Mouse (Mus musculus): ENCODE measurements around the gene Synpo2.

The Synpo2 gene

DNA sequence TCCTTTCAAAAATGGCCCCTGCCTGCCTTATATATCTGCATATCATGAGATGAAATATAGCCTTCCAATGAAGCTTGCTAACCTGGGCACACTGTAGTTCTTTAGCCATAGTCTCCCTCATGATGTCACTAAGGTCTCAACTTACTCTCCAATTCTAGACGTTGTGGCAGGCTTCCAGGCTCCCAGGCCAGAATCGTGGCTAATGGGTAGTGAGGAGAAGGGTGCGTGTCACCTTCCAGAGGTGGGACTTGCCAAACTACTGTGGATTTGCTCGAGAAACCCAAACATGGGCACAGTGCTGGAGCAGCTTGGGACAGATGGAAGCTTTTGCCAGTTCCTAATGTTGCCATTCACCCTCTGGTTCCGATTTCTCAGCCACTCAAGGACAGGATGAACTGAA lies 69.5 kb downstream of the Synpo2 start:
- no peak for DNase-seq (ENCODE audit: low read depth)

- no peak for DNase-seq (ENCODE audit: low read depth)
Observed at GRCm38 (mm10) chr3:123164183-123164582, 71.8 kb downstream of the Synpo2 start.

- DNase-seq (ENCODE audit: low read depth): no peak
Observed at GRCm38 (mm10) chr3:123163192-123163523, 72.8 kb downstream of the Synpo2 start.

GRCm38 (mm10) chr3:123162289-123163191 lies 73.4 kb downstream of the Synpo2 start:
- DNase-seq (ENCODE audit: low read depth): no peak

DNA sequence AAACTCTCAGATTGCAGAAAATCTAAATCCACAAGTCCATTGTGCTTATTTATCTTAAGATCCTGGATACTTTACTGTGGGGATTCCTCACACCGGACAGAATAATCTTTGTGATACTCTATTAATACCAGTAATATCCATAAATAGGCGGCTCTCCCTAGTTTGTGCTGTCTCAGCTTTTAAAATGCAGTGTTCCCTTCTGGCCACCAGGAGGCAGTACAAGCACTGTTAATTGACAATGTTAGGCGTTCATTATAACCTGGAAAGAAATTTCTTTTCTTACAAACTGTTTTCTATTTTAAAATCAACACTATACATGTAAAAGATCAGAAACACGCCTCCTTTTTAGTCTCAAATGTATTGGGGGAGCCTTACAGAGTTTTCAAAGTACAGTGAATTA lies 75.2 kb downstream of the Synpo2 start:
- peak; percentile 70 for DNase-seq (ENCODE audit: low read depth)

DNA sequence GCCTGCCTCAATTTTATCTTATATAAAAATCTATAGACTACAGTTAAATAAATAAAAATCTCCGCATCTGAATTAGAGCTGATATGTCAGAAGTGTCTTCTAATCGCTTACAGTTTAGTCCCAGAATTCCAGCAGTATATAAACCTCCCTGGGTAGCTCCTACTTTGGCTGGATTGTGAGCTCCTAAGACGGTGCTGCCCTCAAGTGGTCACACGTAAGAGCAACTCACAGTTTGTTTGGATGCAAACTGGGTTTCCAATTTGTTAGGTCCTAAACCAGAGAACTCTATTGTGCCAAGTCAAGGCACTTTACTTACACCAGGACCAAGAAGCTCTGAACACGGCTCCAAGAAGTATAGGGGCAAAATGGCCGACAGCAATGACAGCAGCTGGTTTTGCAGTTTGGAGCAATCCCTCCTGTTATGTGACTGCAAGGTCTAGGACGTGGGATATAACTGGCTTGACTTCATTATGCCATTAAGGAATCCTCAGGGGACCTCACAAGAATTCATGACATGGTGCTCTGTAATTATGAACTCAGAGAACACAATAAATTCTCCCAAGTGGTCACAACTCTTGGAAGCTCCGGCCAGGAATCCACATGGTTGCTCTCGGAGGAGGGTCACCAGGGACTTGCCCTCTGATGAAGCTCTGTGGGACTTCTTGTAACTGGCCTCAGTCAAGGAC lies 76.7 kb downstream of the Synpo2 start:
- peak; percentile 35 for DNase-seq (ENCODE audit: low read depth)

- no peak for DNase-seq (ENCODE audit: low read depth)
Observed at GRCm38 (mm10) chr3:123158579-123158978, 77.4 kb downstream of the Synpo2 start.

DNA sequence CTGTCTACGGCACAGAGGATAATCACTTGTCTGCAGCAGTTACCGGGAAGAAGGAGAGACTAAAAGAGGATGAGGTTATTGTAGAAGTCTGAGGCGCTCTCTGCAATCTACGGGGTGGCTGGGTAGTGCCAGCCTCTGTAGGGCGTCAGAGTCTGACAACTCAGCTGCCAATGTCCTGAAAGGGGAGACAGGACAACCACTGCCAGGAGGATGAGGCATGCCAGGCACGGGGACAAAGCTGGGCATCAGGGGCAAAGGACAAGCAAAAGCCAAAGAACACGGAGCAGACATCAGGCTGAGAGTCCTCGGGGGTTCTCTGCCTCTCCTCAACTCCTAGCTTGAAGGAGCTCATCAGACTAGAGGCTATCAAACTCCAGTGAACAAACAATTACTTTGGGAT lies 82.6 kb downstream of the Synpo2 start:
- no peak for DNase-seq (ENCODE audit: low read depth)

GRCm38 (mm10) chr3:123152911-123153310 lies 83.0 kb downstream of the Synpo2 start:
- DNase-seq (ENCODE audit: low read depth): no peak

DNA sequence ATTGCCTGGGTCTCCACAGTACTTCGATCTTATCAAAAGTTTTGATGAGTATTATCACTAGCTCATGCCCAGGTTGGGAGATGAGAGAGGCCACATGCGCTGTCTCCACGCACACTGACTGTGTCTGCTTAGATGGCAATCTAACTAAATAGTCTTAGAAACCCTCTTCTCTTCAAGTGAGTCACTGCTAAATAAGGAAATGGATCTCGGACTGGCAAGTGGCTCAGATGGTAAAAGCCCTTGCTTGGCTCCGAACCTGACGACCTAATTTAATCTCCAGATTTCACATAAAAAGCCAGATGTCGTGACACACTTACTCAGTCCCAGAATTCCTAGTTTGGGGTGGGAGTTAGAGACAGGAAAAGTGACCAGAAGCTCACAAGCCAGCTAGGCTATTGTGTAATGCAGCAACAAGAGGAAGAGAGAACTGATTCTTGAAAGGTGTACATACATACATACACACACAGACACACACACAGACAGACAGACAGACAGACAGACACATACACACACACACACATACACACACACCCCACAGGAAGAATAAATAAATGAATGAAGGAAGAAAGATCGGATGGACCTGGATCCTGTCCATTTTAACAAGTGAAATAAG lies 85.3 kb downstream of the Synpo2 start:
- no peak for DNase-seq (ENCODE audit: low read depth)

GRCm38 (mm10) chr3:123149380-123150162 lies 86.4 kb downstream of the Synpo2 start:
- no peak for DNase-seq (ENCODE audit: low read depth)

DNA sequence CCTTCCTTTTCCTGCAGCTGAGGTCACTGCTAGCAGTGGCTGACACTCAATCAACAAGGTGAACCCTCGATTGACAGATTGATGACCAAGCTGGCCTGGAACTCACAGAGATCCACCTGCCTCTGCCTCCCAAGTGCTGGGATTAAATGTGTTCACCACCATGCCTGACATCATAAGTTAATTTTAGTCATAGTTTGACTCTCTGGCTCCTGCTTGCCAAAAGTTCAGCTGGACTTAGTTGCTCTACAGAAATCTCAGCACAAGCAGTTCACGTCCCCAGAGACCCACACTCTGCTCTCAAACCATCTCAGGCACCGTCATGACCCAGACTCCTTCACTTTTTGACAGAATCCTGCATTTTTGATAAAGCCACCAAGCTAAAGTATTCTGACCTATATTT lies 87.3 kb downstream of the Synpo2 start:
- no peak for DNase-seq (ENCODE audit: low read depth)

GRCm38 (mm10) chr3:123146557-123146956 lies 89.4 kb downstream of the Synpo2 start:
- no peak for DNase-seq (ENCODE audit: low read depth)

GRCm38 (mm10) chr3:123145942-123146341 lies 90.0 kb downstream of the Synpo2 start:
- no peak for DNase-seq (ENCODE audit: low read depth)

GRCm38 (mm10) chr3:123143412-123143811 lies 92.5 kb downstream of the Synpo2 start:
- DNase-seq (ENCODE audit: low read depth): no peak

GRCm38 (mm10) chr3:123142298-123142697 lies 93.7 kb downstream of the Synpo2 start:
- DNase-seq (ENCODE audit: low read depth): no peak

GRCm38 (mm10) chr3:123141069-123141468 lies 94.9 kb downstream of the Synpo2 start:
- no peak for DNase-seq (ENCODE audit: low read depth)

DNA sequence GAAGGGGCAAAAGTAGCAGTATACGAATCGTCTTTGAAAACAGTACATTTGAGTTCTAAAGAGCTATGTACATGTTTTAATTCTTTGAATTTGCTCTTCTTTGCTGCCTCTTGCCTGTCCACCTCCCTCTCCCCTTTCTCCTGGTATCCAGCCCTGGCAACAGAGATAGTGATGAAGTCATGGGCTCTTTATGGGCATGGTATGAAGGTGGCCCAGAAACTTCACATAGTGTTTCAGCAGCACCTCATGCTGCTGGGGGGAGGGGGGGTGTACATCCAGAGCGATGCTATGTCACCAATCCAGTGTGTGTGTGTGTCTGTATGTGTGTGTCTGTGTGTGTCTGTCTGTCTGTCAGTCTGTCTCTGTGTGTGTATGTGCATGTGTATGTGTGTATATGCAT lies 95.8 kb downstream of the Synpo2 start:
- DNase-seq (ENCODE audit: low read depth): no peak

GRCm38 (mm10) chr3:123139619-123140018 lies 96.3 kb downstream of the Synpo2 start:
- DNase-seq (ENCODE audit: low read depth): no peak

GRCm38 (mm10) chr3:123138274-123139003 lies 97.5 kb downstream of the Synpo2 start:
- no peak for DNase-seq (ENCODE audit: low read depth)

GRCm38 (mm10) chr3:123132101-123132500 lies 103.8 kb downstream of the Synpo2 start:
- DNase-seq (ENCODE audit: low read depth): no peak

Data from naive thymus-derived CD4-positive, alpha-beta T cell, adult 2 months (primary cell).